Mouse (Mus musculus) hindbrain, embryonic 14.5 days (tissue): ENCODE measurements around the gene Tyrp1. TPM values are rescaled to one million over a fixed set of nuclear protein-coding genes. Genes with fewer than 3 reads are reported as not detected.

Experiments used
- ATAC-seq: fragments of 200-750 bp; cut with Nextera tagmentation; 2 replicates; pipeline ENCODE4 v1.8.0; 2017; ENCODE audit warnings: moderate number of reproducible peaks, mild to moderate bottlenecking, moderate TSS enrichment, moderate library complexity; ENCODE audit not compliant: low FRiP score
- DNase-seq: peaks from one replicate; pipeline ENCODE4 v3.0.0-alpha.2; 2015; ENCODE audit warnings: low spot score
- H3K27ac ChIP-seq: fragments of 300-500 bp; sonication (generic); 2 replicates; pipeline ENCODE4 v1.5.1; 2014; ENCODE audit warnings: mild to moderate bottlenecking, moderate library complexity
- H3K27me3 ChIP-seq: fragments of 300-500 bp; sonication (generic); 2 replicates; pipeline ENCODE4 v1.6.1; 2014; ENCODE audit warnings: mild to moderate bottlenecking, low read length, mixed read lengths; ENCODE audit not compliant: control insufficient read depth, insufficient read depth
- H3K36me3 ChIP-seq: fragments of 300-500 bp; sonication (generic); replicated peaks from 2 replicates; pipeline ENCODE4 v1.6.1; 2014; ENCODE audit not compliant: control insufficient read depth, insufficient read depth
- H3K4me1 ChIP-seq: fragments of 300-500 bp; sonication (generic); replicated peaks from 2 replicates; pipeline ENCODE4 v1.6.1; 2014; ENCODE audit warnings: antibody characterized with exemption, low read length, mixed read lengths; ENCODE audit not compliant: control insufficient read depth, insufficient read depth
- H3K4me2 ChIP-seq: fragments of 300-500 bp; sonication (generic); replicated peaks from 2 replicates; pipeline ENCODE4 v1.6.1; 2014; ENCODE audit warnings: mild to moderate bottlenecking, moderate library complexity
- H3K4me3 ChIP-seq: fragments of 300-500 bp; sonication (generic); replicated peaks from 2 replicates; pipeline ENCODE4 v1.5.1; 2014; ENCODE audit warnings: mild to moderate bottlenecking, low read length
- H3K9ac ChIP-seq: fragments of 300-500 bp; sonication (generic); 2 replicates; pipeline ENCODE4 v1.6.1; 2014
- H3K9me3 ChIP-seq: fragments of 300-500 bp; sonication (generic); 2 replicates; pipeline ENCODE4 v1.6.1; 2016; ENCODE audit warnings: low read length; ENCODE audit not compliant: control insufficient read depth
- WGBS: fragments of 180-500 bp; shearing (Covaris S2); extraction: QIAGEN DNeasy Blood & Tissue Kit; methylation state at CpG from one replicate; pipeline ENCODE4 v1.1.7; 2014; 5-methylcytosine and 5-hydroxymethylcytosine counted together
- polyA plus RNA-seq: library from polyadenylated mRNA; unstranded; fragments of >200 nt; fragmentation: Nextera tagmentation; extraction: Ambion mirVana; gene quantifications from 2 replicates; pipeline ENCODE4 v1.2.1, GENCODE M21; 2014

Gene Tyrp1
- polyA plus RNA-seq: 0.08 and 0.17 TPM in 2 replicates

GRCm38 (mm10) chr4:80834050-80834449 lies at the start of gene Tyrp1:
TSS of gene Tyrp1 (plus strand) at chr4:80834123.
- no peaks in the 10 kb centered on the region for H3K36me3 ChIP-seq
- no peak for ATAC-seq
- no peak for DNase-seq
- no peaks in the 10 kb centered on the region for H3K27me3 ChIP-seq
- H3K4me2 ChIP-seq: no peak within 1 kb of the TSS
- H3K4me1 ChIP-seq: no peaks in the 10 kb centered on the region
- H3K27ac ChIP-seq: no peak within 1 kb of the TSS
- H3K9me3 ChIP-seq: no peaks in the 10 kb centered on the region
- 55% methylated on average over 3 of the region's 3 CpGs for WGBS
- H3K9ac ChIP-seq: no peak within 1 kb of the TSS
- H3K4me3 ChIP-seq: no peak within 1 kb of the TSS

GRCm38 (mm10) chr4:80788339-80788738 lies 45.6 kb upstream of the Tyrp1 start:
- Histone ChIP-seq H3K4me2 (no peak overlapping the region), H3K4me3 (no peak overlapping the region), H3K4me1 (no peaks in the 10 kb centered on the region), H3K27me3 (no peaks in the 10 kb centered on the region), H3K27ac (no peak overlapping the region), H3K36me3 (no peaks in the 10 kb centered on the region), H3K9ac (no peak overlapping the region), H3K9me3 (no peaks in the 10 kb centered on the region)
- ATAC-seq: no peak
- 80% methylated on average over 1 of the region's 1 CpGs for WGBS
- DNase-seq: no peak

- Histone ChIP-seq H3K9me3 (no peaks in the 10 kb centered on the region), H3K4me2 (no peak overlapping the region), H3K36me3 (no peaks in the 10 kb centered on the region), H3K4me1 (no peaks in the 10 kb centered on the region), H3K9ac (no peak overlapping the region), H3K4me3 (no peak overlapping the region), H3K27ac (no peak overlapping the region), H3K27me3 (no peaks in the 10 kb centered on the region)
- ATAC-seq: no peak
- no peak for DNase-seq
These were observed 14.4 kb upstream of the Tyrp1 start for GRCm38 (mm10) chr4:80819511-80819910.

- Histone ChIP-seq H3K9ac (no peak overlapping the region), H3K4me1 (no peaks in the 10 kb centered on the region), H3K9me3 (no peaks in the 10 kb centered on the region), H3K36me3 (no peaks in the 10 kb centered on the region), H3K27me3 (no peaks in the 10 kb centered on the region), H3K27ac (no peak overlapping the region), H3K4me3 (no peak overlapping the region), H3K4me2 (no peak overlapping the region)
- DNase-seq (no peak), ATAC-seq (no peak)
- 86% methylated on average over 3 of the region's 3 CpGs for WGBS
These were observed 12.0 kb upstream of the Tyrp1 start for GRCm38 (mm10) chr4:80821945-80822344.

- H3K4me3 ChIP-seq: no peak overlapping the region
- H3K27me3 ChIP-seq: no peaks in the 10 kb centered on the region
- DNase-seq: no peak
- 40% methylated on average over 2 of the region's 2 CpGs for WGBS
- no peak overlapping the region for H3K27ac ChIP-seq
- H3K4me2 ChIP-seq: no peak overlapping the region
- no peak for ATAC-seq
- no peaks in the 10 kb centered on the region for H3K9me3 ChIP-seq
- no peaks in the 10 kb centered on the region for H3K4me1 ChIP-seq
- H3K9ac ChIP-seq: no peak overlapping the region
- no peaks in the 10 kb centered on the region for H3K36me3 ChIP-seq
These were observed 5.7 kb upstream of the Tyrp1 start for GRCm38 (mm10) chr4:80828232-80828631.

- WGBS: 77% methylated on average over 4 of the region's 4 CpGs
- no peak for ATAC-seq
These were observed 5.4 kb downstream of the Tyrp1 start for GRCm38 (mm10) chr4:80839317-80839716.

GRCm38 (mm10) chr4:80841980-80842379 lies 8.1 kb downstream of the Tyrp1 start:
- Histone ChIP-seq H3K9me3 (no peaks in the 10 kb centered on the region), H3K27me3 (no peaks in the 10 kb centered on the region), H3K36me3 (no peaks in the 10 kb centered on the region), H3K4me3 (no peak overlapping the region), H3K27ac (no peak overlapping the region), H3K9ac (no peak overlapping the region), H3K4me2 (no peak overlapping the region), H3K4me1 (no peaks in the 10 kb centered on the region)
- WGBS: 94% methylated on average over 1 of the region's 1 CpGs
- DNase-seq: no peak
- ATAC-seq: no peak

More at GRCm38 (mm10) chr4:80839317-80839716, 5.4 kb downstream of the Tyrp1 start:
- H3K4me1 ChIP-seq: no peaks in the 10 kb centered on the region
- H3K27ac ChIP-seq: no peak overlapping the region
- no peak for DNase-seq
- H3K4me2 ChIP-seq: no peak overlapping the region
- H3K9ac ChIP-seq: no peak overlapping the region
- H3K27me3 ChIP-seq: no peaks in the 10 kb centered on the region
- no peaks in the 10 kb centered on the region for H3K36me3 ChIP-seq
- H3K9me3 ChIP-seq: no peaks in the 10 kb centered on the region
- no peak overlapping the region for H3K4me3 ChIP-seq

GRCm38 (mm10) chr4:80843752-80844151 lies 9.8 kb downstream of the Tyrp1 start:
- H3K4me3 ChIP-seq: no peak overlapping the region
- H3K36me3 ChIP-seq: no peaks in the 10 kb centered on the region
- no peaks in the 10 kb centered on the region for H3K9me3 ChIP-seq
- no peaks in the 10 kb centered on the region for H3K27me3 ChIP-seq
- ATAC-seq: no peak
- H3K4me1 ChIP-seq: no peaks in the 10 kb centered on the region
- no peak for DNase-seq
- H3K9ac ChIP-seq: no peak overlapping the region
- H3K4me2 ChIP-seq: no peak overlapping the region
- no peak overlapping the region for H3K27ac ChIP-seq

- 77% methylated on average over 3 of the region's 3 CpGs for WGBS
- no peak for DNase-seq
These were observed 12.1 kb downstream of the Tyrp1 start for GRCm38 (mm10) chr4:80846052-80846451.

More at GRCm38 (mm10) chr4:80846052-80846451, 12.1 kb downstream of the Tyrp1 start:
- Histone ChIP-seq H3K9me3 (no peaks in the 10 kb centered on the region), H3K36me3 (no peaks in the 10 kb centered on the region), H3K27ac (no peak overlapping the region), H3K9ac (no peak overlapping the region), H3K4me1 (no peaks in the 10 kb centered on the region), H3K27me3 (no peaks in the 10 kb centered on the region), H3K4me2 (no peak overlapping the region), H3K4me3 (no peak overlapping the region)
- no peak for ATAC-seq
